Mouse (Mus musculus) heart, postnatal 36 days (tissue): ENCODE results near the gene Chga. TPM values are rescaled to one million over a fixed set of nuclear protein-coding genes. Genes with fewer than 3 reads are reported as not detected.

ENCODE experiments used
- DNase-seq, 2 experiments: peaks; one replicate each; pipeline ENCODE4 v3.0.0; 2021 to 2022
- intact Hi-C: fragments of 180-260 bp; cut with DNase I; formaldehyde crosslinking; loops from one replicate; pipeline ENCODE4 v1.15.1; 2025
- total RNA-seq, 2 experiments: library from RNA; stranded (reverse); gene quantifications; 2 replicates each; pipeline ENCODE4 v1.2.3; 2021

Gene Chga
- total RNA-seq = not detected

GRCm38 (mm10) chr12:102554721-102555516 lies at the start of gene Chga:
Chga (plus strand) TSS chr12:102554969.
- intact Hi-C loops = no loop called here
- peak; percentile 58 to 70 for DNase-seq

- no peak for DNase-seq
- intact Hi-C loops = no loop called here
Measured at GRCm38 (mm10) chr12:102505131-102505713, 49.5 kb upstream of the Chga start.

- intact Hi-C loops = no loop called here
- DNase-seq = no peak
Measured at GRCm38 (mm10) chr12:102505949-102506348, 48.8 kb upstream of the Chga start.

- intact Hi-C loops = no loop called here
- no peak for DNase-seq
Measured at GRCm38 (mm10) chr12:102511363-102511762, 43.4 kb upstream of the Chga start.

- DNase-seq = no peak
Measured at GRCm38 (mm10) chr12:102514151-102514550, 40.6 kb upstream of the Chga start.

GRCm38 (mm10) chr12:102514751-102515150 lies 40.0 kb upstream of the Chga start:
- intact Hi-C loops = no loop called here
- no peak for DNase-seq

More at GRCm38 (mm10) chr12:102514151-102514550, 40.6 kb upstream of the Chga start:
- intact Hi-C loops = no loop called here

GRCm38 (mm10) chr12:102516151-102516550 lies 38.6 kb upstream of the Chga start:
- intact Hi-C loops = no loop called here
- no peak for DNase-seq

GRCm38 (mm10) chr12:102517647-102518046 lies 37.1 kb upstream of the Chga start:
- intact Hi-C loops = no loop called here
- DNase-seq = no peak

- no peak for DNase-seq
- intact Hi-C loops = loop anchor here (5.0 kb wide), 1 partner anchor 187 kb away; no protein-coding TSS in a partner anchor
Measured at GRCm38 (mm10) chr12:102519929-102520720, 34.6 kb upstream of the Chga start.

GRCm38 (mm10) chr12:102521777-102522319 lies 32.9 kb upstream of the Chga start:
- DNase-seq = peak; percentile 9 to 14
- intact Hi-C loops = loop anchor here (5.0 kb wide), 1 partner anchor 185 kb away; no protein-coding TSS in a partner anchor

- no peak for DNase-seq
- intact Hi-C loops = loop anchor here (5.0 kb wide), 1 partner anchor 183 kb away; no protein-coding TSS in a partner anchor
Measured at GRCm38 (mm10) chr12:102524216-102524615, 30.6 kb upstream of the Chga start.

- intact Hi-C loops = loop anchor here (5.0 kb wide), 2 partner anchors 183 to 193 kb away; no protein-coding TSS in a partner anchor
- peak; percentile 14 to 22 for DNase-seq
Measured at GRCm38 (mm10) chr12:102524760-102525159, 30.0 kb upstream of the Chga start.

GRCm38 (mm10) chr12:102527989-102528388 lies 26.8 kb upstream of the Chga start:
- intact Hi-C loops = loop anchor here (5.0 kb wide), 1 partner anchor 189 kb away; no protein-coding TSS in a partner anchor
- DNase-seq = no peak

- no peak for DNase-seq
- intact Hi-C loops = no loop called here
Measured at GRCm38 (mm10) chr12:102535796-102536195, 19.0 kb upstream of the Chga start.

GRCm38 (mm10) chr12:102540278-102540677 lies 14.5 kb upstream of the Chga start:
- no peak for DNase-seq
- intact Hi-C loops = no loop called here

GRCm38 (mm10) chr12:102541168-102541567 lies 13.6 kb upstream of the Chga start:
- DNase-seq = no peak
- intact Hi-C loops = no loop called here

GRCm38 (mm10) chr12:102545122-102545521 lies 9.6 kb upstream of the Chga start:
- no peak for DNase-seq
- intact Hi-C loops = no loop called here

- peak; percentile 63 to 80 for DNase-seq
- intact Hi-C loops = no loop called here
Measured at GRCm38 (mm10) chr12:102550529-102550928, 4.2 kb upstream of the Chga start.

- no peak for DNase-seq
- intact Hi-C loops = no loop called here
Measured at GRCm38 (mm10) chr12:102551186-102551585, 3.6 kb upstream of the Chga start.

- intact Hi-C loops = no loop called here
- DNase-seq = no peak
Measured at GRCm38 (mm10) chr12:102552001-102552400, 2.8 kb upstream of the Chga start.
